Mouse (Mus musculus) kidney, postnatal 0 days (tissue): ENCODE measurements around the gene Hs3st1. TPM values are rescaled to one million over a fixed set of nuclear protein-coding genes. Genes with fewer than 3 reads are reported as not detected.

Experiments used
- ATAC-seq: fragments of 200-750 bp; cut with Nextera tagmentation; replicated peaks from 2 replicates; pipeline ENCODE4 v1.8.0; 2017; ENCODE audit warnings: low read depth, moderate number of reproducible peaks, moderate TSS enrichment, moderate library complexity; ENCODE audit not compliant: low FRiP score
- DNase-seq: peaks from one replicate; pipeline ENCODE4 v3.0.0-alpha.2; 2016; ENCODE audit warnings: low spot score
- H3K27ac ChIP-seq: fragments of 300-500 bp; sonication (generic); 2 replicates; pipeline ENCODE4 v1.5.1; 2014; ENCODE audit warnings: mild to moderate bottlenecking
- H3K27me3 ChIP-seq: fragments of 300-500 bp; sonication (generic); 2 replicates; pipeline ENCODE4 v1.6.1; 2014; ENCODE audit warnings: low read length, mixed read lengths; ENCODE audit not compliant: insufficient read depth
- H3K36me3 ChIP-seq: fragments of 300-500 bp; sonication (generic); 2 replicates; pipeline ENCODE4 v1.6.1; 2014; ENCODE audit warnings: low read length, mixed read lengths; ENCODE audit not compliant: insufficient read depth
- H3K4me1 ChIP-seq: fragments of 300-500 bp; sonication (generic); replicated peaks from 2 replicates; pipeline ENCODE4 v1.6.1; 2014; ENCODE audit warnings: antibody characterized with exemption, low read length, mixed read lengths; ENCODE audit not compliant: insufficient read depth
- H3K4me2 ChIP-seq: fragments of 300-500 bp; sonication (generic); 2 replicates; pipeline ENCODE4 v1.6.1; 2014; ENCODE audit warnings: mild to moderate bottlenecking, low read length, moderate library complexity, mixed read lengths
- H3K4me3 ChIP-seq: fragments of 300-500 bp; sonication (generic); replicated peaks from 2 replicates; pipeline ENCODE4 v1.5.1; 2014; ENCODE audit warnings: low read depth, low read length
- H3K9ac ChIP-seq: fragments of 300-500 bp; sonication (generic); 2 replicates; pipeline ENCODE4 v1.6.1; 2014; ENCODE audit warnings: low read depth, low read length
- H3K9me3 ChIP-seq: fragments of 300-500 bp; sonication (generic); replicated peaks from 2 replicates; pipeline ENCODE4 v1.6.1; 2016; ENCODE audit warnings: low read length, inconsistent platforms, mixed read lengths
- CTCF ChIP-seq: IDR thresholded peaks from 2 replicates; pipeline ENCODE4 v1.5.1; 2016; ENCODE audit warnings: antibody characterized with exemption, low read depth, mild to moderate bottlenecking, moderate library complexity
- WGBS: fragments of 180-500 bp; shearing (Covaris S2); extraction: QIAGEN DNeasy Blood & Tissue Kit; methylation state at CpG from one replicate; pipeline ENCODE4 v1.1.7; 2014; 5-methylcytosine and 5-hydroxymethylcytosine counted together
- polyA plus RNA-seq: library from polyadenylated mRNA; unstranded; fragments of >200 nt; fragmentation: Nextera tagmentation; extraction: Ambion mirVana; gene quantifications from 2 replicates; pipeline ENCODE4 v1.2.1, GENCODE M21; 2015

Hs3st1 gene
- polyA plus RNA-seq, 1 experiment from 2014 or later, result 6.4 TPM

- Histone ChIP-seq H3K27me3 (no peaks in the 10 kb centered on the region), H3K27ac (no peak overlapping the region), H3K4me1 (no peaks in the 10 kb centered on the region), H3K4me2 (no peak overlapping the region), H3K4me3 (no peak overlapping the region), H3K9ac (no peak overlapping the region), H3K9me3 (no peaks in the 10 kb centered on the region), H3K36me3 (no peaks in the 10 kb centered on the region)
- WGBS, result 48% methylated on average over 5 of the region's 5 CpGs
- TF ChIP-seq CTCF, result no peak
- no peak for ATAC-seq
- DNase-seq, result no peak
Measured at GRCm38 (mm10) chr5:39733013-39733749, 22.1 kb downstream of the Hs3st1 start.

- ATAC-seq (peak; percentile 93), DNase-seq (peak; percentile 66)
- H3K27ac ChIP-seq, result no peak overlapping the region
- no peaks in the 10 kb centered on the region for H3K36me3 ChIP-seq
- no peaks in the 10 kb centered on the region for H3K27me3 ChIP-seq
- H3K4me3 ChIP-seq, result no peak overlapping the region
- peaks cover 4% of the 10 kb centered on the region; the same call in 1 of the 2 replicates for H3K4me1 ChIP-seq
- H3K9me3 ChIP-seq, result no peaks in the 10 kb centered on the region
- no peak for TF ChIP-seq CTCF
- no peak overlapping the region for H3K9ac ChIP-seq
- WGBS, result 43% methylated on average over 13 of the region's 13 CpGs
- H3K4me2 ChIP-seq, result peak overlapping the region; percentile 14; the same call in 1 of the 2 replicates
Measured at GRCm38 (mm10) chr5:39715694-39716550, 39.4 kb downstream of the Hs3st1 start.

GRCm38 (mm10) chr5:39715193-39715592 lies 40.1 kb downstream of the Hs3st1 start:
- no peak for TF ChIP-seq CTCF
- Histone ChIP-seq H3K36me3 (no peaks in the 10 kb centered on the region), H3K4me3 (no peak overlapping the region), H3K4me2 (no peak overlapping the region), H3K4me1 (peaks cover 4% of the 10 kb centered on the region; the same call in 1 of the 2 replicates), H3K9ac (no peak overlapping the region), H3K27ac (no peak overlapping the region), H3K9me3 (no peaks in the 10 kb centered on the region), H3K27me3 (no peaks in the 10 kb centered on the region)
- WGBS, result 77% methylated on average over 5 of the region's 5 CpGs
- peak; percentile 34 for DNase-seq
- 0 out of 2 replicates have a peak, but pooled peaks have one; percentile 45 for ATAC-seq

GRCm38 (mm10) chr5:39705539-39705938 lies 49.7 kb downstream of the Hs3st1 start:
- TF ChIP-seq CTCF, result no peak
- no peak overlapping the region for H3K9ac ChIP-seq
- H3K4me1 ChIP-seq, result no peaks in the 10 kb centered on the region
- H3K36me3 ChIP-seq, result no peaks in the 10 kb centered on the region
- no peaks in the 10 kb centered on the region for H3K9me3 ChIP-seq
- no peak overlapping the region for H3K4me3 ChIP-seq
- 56% methylated on average over 3 of the region's 3 CpGs for WGBS
- H3K4me2 ChIP-seq, result no peak overlapping the region
- no peak for DNase-seq
- no peaks in the 10 kb centered on the region for H3K27me3 ChIP-seq
- H3K27ac ChIP-seq, result no peak overlapping the region
- ATAC-seq, result no peak

- Histone ChIP-seq H3K9me3 (no peaks in the 10 kb centered on the region), H3K27ac (no peak overlapping the region), H3K27me3 (no peaks in the 10 kb centered on the region), H3K4me1 (no peaks in the 10 kb centered on the region), H3K36me3 (no peaks in the 10 kb centered on the region), H3K9ac (no peak overlapping the region), H3K4me2 (no peak overlapping the region), H3K4me3 (no peak overlapping the region)
- TF ChIP-seq CTCF, result no peak
- ATAC-seq (no peak), DNase-seq (no peak)
- 93% methylated on average over 4 of the region's 4 CpGs for WGBS
Measured at GRCm38 (mm10) chr5:39660826-39661225, 94.4 kb downstream of the Hs3st1 start.

GRCm38 (mm10) chr5:39659417-39659816 lies 95.9 kb downstream of the Hs3st1 start:
- DNase-seq, result no peak
- 56% methylated on average over 2 of the region's 2 CpGs for WGBS

More at GRCm38 (mm10) chr5:39659417-39659816, 95.9 kb downstream of the Hs3st1 start:
- H3K4me2 ChIP-seq, result no peak overlapping the region
- H3K27me3 ChIP-seq, result no peaks in the 10 kb centered on the region
- no peak for TF ChIP-seq CTCF
- H3K4me3 ChIP-seq, result no peak overlapping the region
- no peaks in the 10 kb centered on the region for H3K36me3 ChIP-seq
- H3K9ac ChIP-seq, result no peak overlapping the region
- H3K27ac ChIP-seq, result no peak overlapping the region
- H3K9me3 ChIP-seq, result no peaks in the 10 kb centered on the region
- ATAC-seq, result no peak
- no peaks in the 10 kb centered on the region for H3K4me1 ChIP-seq
